Mouse (Mus musculus): ENCODE results near the gene Edem3. TPM values are rescaled to one million over a fixed set of nuclear protein-coding genes. Genes with fewer than 3 reads are reported as not detected.
"Not testable (repeated sequence)": the region's sequence is repeated elsewhere in the genome, so short reads cannot be mapped to it uniquely, and the experiment has no call there.

Gene Edem3
- polyA plus RNA-seq, 1 experiment from 2014 or later: 8.8 TPM

GRCm38 (mm10) chr1:151728141-151728540, 27.0 kb upstream of the Edem3 start:
- WGBS: 66% methylated on average over 4 of the region's 4 CpGs
- Histone ChIP-seq H3K36me3 (ENCODE audit: control insufficient read depth, insufficient read depth, low read length) (no peaks in the 10 kb centered on the region), H3K27ac (ENCODE audit: low read length) (no peak overlapping the region), H3K4me3 (ENCODE audit: low read length) (no peak overlapping the region), H3K4me2 (ENCODE audit: low read depth, low read length) (no peak overlapping the region), H3K27me3 (replicated peaks; ENCODE audit: control insufficient read depth, insufficient read depth, low read length) (no peaks in the 10 kb centered on the region), H3K9ac (ENCODE audit: low read depth, low read length) (no peak overlapping the region), H3K9me3 (ENCODE audit: control insufficient read depth, low read length) (no peaks in the 10 kb centered on the region), H3K4me1 (ENCODE audit: control insufficient read depth, insufficient read depth, low read length) (0 out of 2 replicates have a peak, but pooled peaks cover 3% of the 10 kb centered on the region)
- no peak for ATAC-seq

- Histone ChIP-seq H3K4me3 (ENCODE audit: low read length) (no peak overlapping the region), H3K36me3 (ENCODE audit: control insufficient read depth, insufficient read depth, low read length) (no peaks in the 10 kb centered on the region), H3K4me2 (ENCODE audit: low read depth, low read length) (no peak overlapping the region), H3K27ac (ENCODE audit: low read length) (no peak overlapping the region), H3K4me1 (ENCODE audit: control insufficient read depth, insufficient read depth, low read length) (no peaks in the 10 kb centered on the region), H3K9ac (ENCODE audit: low read depth, low read length) (no peak overlapping the region), H3K27me3 (replicated peaks; ENCODE audit: control insufficient read depth, insufficient read depth, low read length) (no peaks in the 10 kb centered on the region), H3K9me3 (ENCODE audit: control insufficient read depth, low read length) (no peaks in the 10 kb centered on the region)
- 72% methylated on average over 2 of the region's 2 CpGs for WGBS
- ATAC-seq: no peak
Observed at GRCm38 (mm10) chr1:151737146-151737545, 18.0 kb upstream of the Edem3 start.

GRCm38 (mm10) chr1:151741199-151741621, 14.0 kb upstream of the Edem3 start:
- Histone ChIP-seq H3K36me3 (ENCODE audit: control insufficient read depth, insufficient read depth, low read length) (no peaks in the 10 kb centered on the region), H3K4me2 (ENCODE audit: low read depth, low read length) (no peak overlapping the region), H3K9ac (ENCODE audit: low read depth, low read length) (no peak overlapping the region), H3K27me3 (replicated peaks; ENCODE audit: control insufficient read depth, insufficient read depth, low read length) (no peaks in the 10 kb centered on the region), H3K4me1 (ENCODE audit: control insufficient read depth, insufficient read depth, low read length) (no peaks in the 10 kb centered on the region), H3K4me3 (ENCODE audit: low read length) (no peak overlapping the region), H3K27ac (ENCODE audit: low read length) (no peak overlapping the region), H3K9me3 (ENCODE audit: control insufficient read depth, low read length) (no peaks in the 10 kb centered on the region)
- no peak for ATAC-seq
- WGBS: 68% methylated on average over 7 of the region's 7 CpGs

GRCm38 (mm10) chr1:151749894-151750293, 5.3 kb upstream of the Edem3 start:
- H3K27me3 ChIP-seq (replicated peaks; ENCODE audit: control insufficient read depth, insufficient read depth, low read length); H3K27ac ChIP-seq (ENCODE audit: low read length); H3K4me3 ChIP-seq (ENCODE audit: low read length); H3K9ac ChIP-seq (ENCODE audit: low read depth, low read length); ATAC-seq; H3K36me3 ChIP-seq (ENCODE audit: control insufficient read depth, insufficient read depth, low read length); H3K9me3 ChIP-seq (ENCODE audit: control insufficient read depth, low read length); H3K4me2 ChIP-seq (ENCODE audit: low read depth, low read length); H3K4me1 ChIP-seq (ENCODE audit: control insufficient read depth, insufficient read depth, low read length): not testable (repeated sequence)
- WGBS: 92% methylated on average over 2 of the region's 2 CpGs

- 59% methylated on average over 4 of the region's 4 CpGs for WGBS
Observed at GRCm38 (mm10) chr1:151752946-151753345, 2.2 kb upstream of the Edem3 start.

GRCm38 (mm10) chr1:151753374-151753929, 1.7 kb upstream of the Edem3 start:
- Histone ChIP-seq H3K4me3 (ENCODE audit: low read length) (no peak overlapping the region), H3K9ac (ENCODE audit: low read depth, low read length) (no peak overlapping the region), H3K36me3 (ENCODE audit: control insufficient read depth, insufficient read depth, low read length) (no peaks in the 10 kb centered on the region), H3K4me2 (ENCODE audit: low read depth, low read length) (no peak overlapping the region), H3K4me1 (ENCODE audit: control insufficient read depth, insufficient read depth, low read length) (peaks cover 7% of the 10 kb centered on the region; the same call in 1 of the 2 replicates), H3K9me3 (ENCODE audit: control insufficient read depth, low read length) (no peaks in the 10 kb centered on the region), H3K27me3 (replicated peaks; ENCODE audit: control insufficient read depth, insufficient read depth, low read length) (no peaks in the 10 kb centered on the region), H3K27ac (ENCODE audit: low read length) (peak overlapping the region; percentile 45; the same call in 1 of the 2 replicates)
- WGBS: 75% methylated on average over 8 of the region's 8 CpGs
- no peak for ATAC-seq

More at GRCm38 (mm10) chr1:151752946-151753345, 2.2 kb upstream of the Edem3 start:
- H3K27ac ChIP-seq (ENCODE audit: low read length): no peak overlapping the region
- H3K27me3 ChIP-seq (replicated peaks; ENCODE audit: control insufficient read depth, insufficient read depth, low read length): no peaks in the 10 kb centered on the region
- no peaks in the 10 kb centered on the region for H3K9me3 ChIP-seq (ENCODE audit: control insufficient read depth, low read length)
- H3K4me2 ChIP-seq (ENCODE audit: low read depth, low read length): no peak overlapping the region
- no peak overlapping the region for H3K9ac ChIP-seq (ENCODE audit: low read depth, low read length)
- H3K4me3 ChIP-seq (ENCODE audit: low read length): no peak overlapping the region
- ATAC-seq: no peak
- H3K4me1 ChIP-seq (ENCODE audit: control insufficient read depth, insufficient read depth, low read length): peaks cover 7% of the 10 kb centered on the region; the same call in 1 of the 2 replicates
- no peaks in the 10 kb centered on the region for H3K36me3 ChIP-seq (ENCODE audit: control insufficient read depth, insufficient read depth, low read length)

- Histone ChIP-seq H3K4me1 (ENCODE audit: control insufficient read depth, insufficient read depth, low read length) (peaks cover 7% of the 10 kb centered on the region; the same call in 1 of the 2 replicates), H3K27me3 (replicated peaks; ENCODE audit: control insufficient read depth, insufficient read depth, low read length) (no peaks in the 10 kb centered on the region), H3K36me3 (ENCODE audit: control insufficient read depth, insufficient read depth, low read length) (no peaks in the 10 kb centered on the region), H3K9ac (ENCODE audit: low read depth, low read length) (0 out of 2 replicates have a peak overlapping the region, but pooled peaks have one; percentile 81), H3K9me3 (ENCODE audit: control insufficient read depth, low read length) (no peaks in the 10 kb centered on the region), H3K27ac (ENCODE audit: low read length) (no peak overlapping the region), H3K4me3 (ENCODE audit: low read length) (peak overlapping the region; percentile 96), H3K4me2 (ENCODE audit: low read depth, low read length) (peak overlapping the region; percentile 50)
- no peak for ATAC-seq
- WGBS: 63% methylated on average over 10 of the region's 10 CpGs
Observed at GRCm38 (mm10) chr1:151754028-151754489, 1.1 kb upstream of the Edem3 start.

GRCm38 (mm10) chr1:151755660-151756424, 671 bp downstream of the Edem3 start:
- H3K4me1 ChIP-seq (ENCODE audit: control insufficient read depth, insufficient read depth, low read length): peaks cover 7% of the 10 kb centered on the region; the same call in 1 of the 2 replicates
- peak overlapping the region; percentile 66 for H3K27ac ChIP-seq (ENCODE audit: low read length)
- peak overlapping the region; percentile 96 for H3K4me3 ChIP-seq (ENCODE audit: low read length)
- no peak; the same call in 1 of the 2 replicates for ATAC-seq
- H3K4me2 ChIP-seq (ENCODE audit: low read depth, low read length): peak overlapping the region; percentile 94
- no peaks in the 10 kb centered on the region for H3K27me3 ChIP-seq (replicated peaks; ENCODE audit: control insufficient read depth, insufficient read depth, low read length)
- H3K9ac ChIP-seq (ENCODE audit: low read depth, low read length): peak overlapping the region; percentile 81
- H3K36me3 ChIP-seq (ENCODE audit: control insufficient read depth, insufficient read depth, low read length): no peaks in the 10 kb centered on the region
- 5% methylated on average over 36 of the region's 36 CpGs for WGBS
- H3K9me3 ChIP-seq (ENCODE audit: control insufficient read depth, low read length): no peaks in the 10 kb centered on the region

GRCm38 (mm10) chr1:151756425-151756728, 1.2 kb downstream of the Edem3 start:
- peak overlapping the region; percentile 81; the same call in 1 of the 2 replicates for H3K9ac ChIP-seq (ENCODE audit: low read depth, low read length)
- H3K36me3 ChIP-seq (ENCODE audit: control insufficient read depth, insufficient read depth, low read length): 0 out of 2 replicates have a peak, but pooled peaks cover under 1% of the 10 kb centered on the region
- ATAC-seq: no peak
- H3K27me3 ChIP-seq (replicated peaks; ENCODE audit: control insufficient read depth, insufficient read depth, low read length): no peaks in the 10 kb centered on the region
- 18% methylated on average over 1 of the region's 1 CpGs for WGBS
- peak overlapping the region; percentile 94 for H3K4me2 ChIP-seq (ENCODE audit: low read depth, low read length)
- peak overlapping the region; percentile 96 for H3K4me3 ChIP-seq (ENCODE audit: low read length)
- no peaks in the 10 kb centered on the region for H3K9me3 ChIP-seq (ENCODE audit: control insufficient read depth, low read length)
- peaks cover 7% of the 10 kb centered on the region; the same call in 1 of the 2 replicates for H3K4me1 ChIP-seq (ENCODE audit: control insufficient read depth, insufficient read depth, low read length)
- H3K27ac ChIP-seq (ENCODE audit: low read length): no peak overlapping the region

Measured in intestine, embryonic 16.5 days (tissue).